Mouse (Mus musculus) liver, adult (tissue): Measurements from ENCODE around the gene Olfr791.

Experiments used
- GATA4 ChIP-seq: IDR thresholded peaks from 2 replicates; pipeline ENCODE4 v1.6.1; 2014; ENCODE audit warnings: mild to moderate bottlenecking, low read length; ENCODE audit not compliant: insufficient replicate concordance

Gene Olfr791

DNA sequence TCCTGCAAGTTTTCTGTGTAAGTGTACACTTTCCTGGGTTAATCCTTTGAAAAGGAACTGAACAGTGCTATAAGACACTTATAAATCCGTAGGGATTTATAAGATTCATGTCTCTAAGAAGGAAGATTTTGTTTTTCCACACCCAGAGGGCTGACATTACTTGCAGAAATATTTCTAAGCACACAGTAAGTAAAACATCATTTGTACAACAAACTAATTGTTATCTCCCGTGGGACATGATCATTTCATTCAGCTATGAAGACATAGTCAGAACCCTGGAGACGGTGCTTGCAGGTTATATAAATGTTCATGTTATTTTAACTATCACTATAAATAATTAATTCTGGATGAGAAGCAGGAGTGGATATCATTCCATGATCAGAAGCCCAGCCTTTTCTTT is at the start of gene Olfr791:
Olfr791 (plus strand) TSS at position 301 of the 400 bp plus-strand sequence.
- TF ChIP-seq GATA4, result no peak

DNA sequence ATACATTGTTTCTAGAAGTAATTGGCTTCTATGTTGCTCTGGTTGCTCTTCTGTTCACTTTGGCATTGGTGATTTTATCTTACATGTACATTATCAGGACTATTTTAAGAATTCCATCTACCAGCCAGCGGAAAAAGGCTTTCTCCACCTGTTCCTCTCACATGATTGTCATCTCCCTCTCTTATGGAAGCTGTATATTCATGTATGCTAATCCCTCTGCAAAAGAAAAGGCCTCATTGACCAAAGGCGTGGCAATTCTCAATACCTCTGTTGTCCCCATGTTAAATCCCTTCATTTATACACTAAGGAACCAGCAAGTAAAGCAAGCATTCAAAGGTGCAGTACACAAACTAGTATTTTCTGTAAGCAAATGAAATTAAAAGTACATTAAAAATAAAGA is 48.3 kb upstream of the Olfr791 start:
- TF ChIP-seq GATA4, result no peak

DNA sequence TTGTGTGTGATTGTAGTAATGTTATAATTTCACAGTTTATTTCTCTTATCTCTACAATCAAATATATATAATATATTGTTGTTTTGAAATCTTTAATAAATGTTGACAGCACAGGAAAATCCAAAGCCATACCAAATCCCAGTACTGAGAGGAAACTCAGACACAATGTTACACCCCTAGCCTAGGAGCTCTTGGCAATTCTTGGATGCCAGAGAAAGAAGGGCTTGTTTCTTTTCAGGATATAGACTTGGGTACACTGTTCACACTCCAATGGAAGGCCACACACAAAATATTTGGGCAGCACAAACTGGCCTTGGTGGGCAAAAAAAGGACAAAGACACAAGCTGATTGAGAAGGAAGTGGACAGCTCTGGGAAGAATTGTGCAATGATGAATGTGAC is 47.9 kb upstream of the Olfr791 start:
- no peak for TF ChIP-seq GATA4

DNA sequence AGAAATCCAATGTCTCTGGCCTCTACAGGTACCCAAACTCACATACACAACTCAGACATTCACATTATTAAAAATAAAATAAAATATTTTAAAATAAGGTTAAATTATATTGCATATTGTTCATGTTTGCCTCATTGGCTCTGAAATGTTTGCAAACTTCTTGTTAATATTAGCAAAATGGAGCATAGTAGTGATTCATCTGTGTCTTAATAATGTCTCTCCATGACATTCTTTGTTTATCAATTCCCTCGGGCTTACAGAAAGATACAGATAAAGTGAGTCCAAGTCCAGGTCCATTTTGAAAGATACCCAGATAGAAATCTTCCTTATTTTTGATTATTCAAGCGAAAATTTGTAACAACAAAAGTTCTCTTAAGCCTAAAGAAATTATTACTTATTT is 37.1 kb upstream of the Olfr791 start, which contains the start of gene Olfr789:
Olfr789 (plus strand) TSS at position 301 of the 400 bp plus-strand sequence.
- TF ChIP-seq GATA4, result no peak

DNA sequence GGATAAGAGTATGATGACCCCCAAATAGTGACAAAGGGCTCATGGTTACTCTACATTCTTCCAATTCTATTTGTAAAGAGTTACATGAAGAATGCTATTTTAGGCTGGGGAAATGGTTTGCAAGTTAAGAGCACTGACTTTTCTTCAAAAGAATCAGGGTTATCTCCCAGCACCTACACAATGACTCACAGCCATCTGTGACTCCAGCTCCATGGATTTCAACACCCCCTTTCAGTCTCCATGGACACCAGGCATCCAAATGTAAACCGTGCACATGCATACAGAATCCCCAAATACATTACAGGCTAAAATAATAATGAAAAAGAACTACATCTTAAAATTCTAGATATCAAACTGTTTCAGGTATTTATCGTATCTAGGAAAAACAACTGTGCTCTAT is 31.5 kb upstream of the Olfr791 start:
- no peak for TF ChIP-seq GATA4

DNA sequence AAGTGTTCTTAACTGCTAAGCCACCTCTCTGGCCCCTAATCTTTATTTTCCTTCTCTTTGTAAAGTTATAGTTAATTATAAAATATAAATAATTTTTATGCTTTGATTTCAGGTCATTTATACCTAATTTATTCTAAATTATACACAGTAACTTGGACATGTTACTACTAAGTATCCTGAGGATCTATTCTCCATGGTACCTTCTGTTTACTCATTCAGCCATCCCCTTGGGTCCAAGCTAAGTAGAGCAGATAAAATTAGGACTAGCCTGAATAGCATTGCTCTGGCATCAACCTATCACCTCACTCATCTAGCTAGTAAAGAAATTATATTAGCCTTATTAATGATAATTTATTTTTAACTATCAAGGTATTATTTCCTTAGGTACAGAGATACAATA is 23.4 kb upstream of the Olfr791 start, which contains the start of gene Olfr790:
Olfr790 (plus strand) TSS at position 301 of the 400 bp plus-strand sequence.
- TF ChIP-seq GATA4, result no peak

DNA sequence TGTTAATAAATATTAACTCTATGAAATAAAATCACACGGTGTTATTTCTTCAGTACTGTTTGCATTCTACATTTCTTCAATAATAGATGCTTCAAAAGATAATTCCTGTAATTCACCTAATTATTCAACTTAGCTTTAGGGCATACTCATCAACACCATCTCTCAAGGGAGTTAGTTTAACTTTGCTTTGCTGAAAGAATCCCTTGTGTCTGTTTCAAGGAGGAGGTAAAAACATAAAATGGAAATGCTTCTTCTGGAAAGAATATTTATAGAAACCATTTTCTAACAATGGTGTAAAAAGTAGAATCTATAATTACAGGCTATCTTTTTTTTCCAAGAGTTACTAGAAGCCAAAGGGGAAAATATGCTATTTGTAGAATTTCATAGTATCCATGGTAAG is 17.3 kb downstream of the Olfr791 start, which contains the start of gene Olfr792:
Olfr792 (plus strand) TSS at position 301 of the 400 bp plus-strand sequence.
- no peak for TF ChIP-seq GATA4

DNA sequence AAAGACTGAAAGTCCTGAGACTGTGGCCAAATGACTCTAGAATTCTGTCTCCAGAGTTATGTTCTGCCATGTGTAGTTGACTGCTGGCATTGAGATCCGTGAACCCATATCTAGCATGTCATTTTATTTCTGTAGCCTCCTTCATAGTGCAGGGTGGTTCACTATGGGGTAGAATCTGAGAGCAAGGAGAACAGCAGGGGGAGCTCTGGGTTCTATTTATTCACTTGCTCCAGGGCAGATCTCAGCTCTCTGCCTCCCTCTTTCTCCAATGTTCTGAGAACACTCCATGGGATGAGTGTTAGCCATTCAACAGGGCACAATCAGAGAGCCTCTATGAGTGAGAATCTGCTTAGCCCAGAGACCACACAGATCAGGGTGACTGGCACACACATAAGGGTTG is 27.8 kb downstream of the Olfr791 start:
- no peak for TF ChIP-seq GATA4

DNA sequence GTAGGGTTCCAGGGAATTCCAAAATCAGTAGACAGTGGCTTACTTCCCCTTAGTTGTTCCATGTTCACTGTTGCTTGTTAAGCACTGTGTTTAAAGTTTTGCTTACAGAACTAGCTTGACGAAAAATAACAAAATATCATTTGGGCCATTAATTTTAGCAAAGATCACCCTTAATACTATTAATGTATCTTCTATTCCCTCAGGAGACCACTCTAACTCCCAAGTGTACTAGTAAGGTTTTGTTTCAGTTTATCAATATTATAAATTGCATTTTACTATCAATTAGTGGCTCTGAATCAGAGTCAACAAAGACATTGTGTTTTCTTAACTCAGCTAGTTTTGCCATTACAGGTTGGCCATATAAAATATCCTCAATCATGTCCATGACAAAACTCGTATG is 45.8 kb downstream of the Olfr791 start, which contains the start of gene Olfr794:
Olfr794 (plus strand) TSS at position 301 of the 400 bp plus-strand sequence.
- no peak for TF ChIP-seq GATA4

DNA sequence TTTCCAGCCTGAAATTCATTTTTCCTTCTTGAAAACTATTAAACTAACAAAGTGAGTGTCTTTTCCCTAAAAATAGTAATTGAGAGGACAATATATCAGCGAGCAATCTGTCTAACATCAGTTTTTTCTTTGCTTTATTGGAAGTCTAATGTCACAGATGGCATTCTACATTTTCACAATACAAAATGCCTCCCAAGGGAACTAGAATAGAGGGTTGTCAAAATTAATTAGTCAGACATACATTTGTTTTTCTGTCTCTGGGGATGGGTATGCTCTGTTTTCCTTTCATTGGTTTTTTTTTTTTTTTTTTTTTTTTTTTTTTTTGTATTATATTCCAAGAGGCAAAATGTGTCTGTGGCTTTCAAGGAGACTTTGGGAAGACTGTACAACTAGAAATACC is 55.5 kb downstream of the Olfr791 start:
- TF ChIP-seq GATA4, result no peak
